Mouse (Mus musculus) spleen, postnatal 10 days (tissue): ENCODE data around the gene Gbgt1.
A peak's percentile ranks its signal among the peaks of the same experiment; 100 is the strongest.

Experiments used
- DNase-seq, 2 experiments: peaks; one replicate each; pipeline ENCODE4 v3.0.0; 2021 to 2022; ENCODE audit warnings: low spot score in 2 of 2

Gbgt1 gene

DNA sequence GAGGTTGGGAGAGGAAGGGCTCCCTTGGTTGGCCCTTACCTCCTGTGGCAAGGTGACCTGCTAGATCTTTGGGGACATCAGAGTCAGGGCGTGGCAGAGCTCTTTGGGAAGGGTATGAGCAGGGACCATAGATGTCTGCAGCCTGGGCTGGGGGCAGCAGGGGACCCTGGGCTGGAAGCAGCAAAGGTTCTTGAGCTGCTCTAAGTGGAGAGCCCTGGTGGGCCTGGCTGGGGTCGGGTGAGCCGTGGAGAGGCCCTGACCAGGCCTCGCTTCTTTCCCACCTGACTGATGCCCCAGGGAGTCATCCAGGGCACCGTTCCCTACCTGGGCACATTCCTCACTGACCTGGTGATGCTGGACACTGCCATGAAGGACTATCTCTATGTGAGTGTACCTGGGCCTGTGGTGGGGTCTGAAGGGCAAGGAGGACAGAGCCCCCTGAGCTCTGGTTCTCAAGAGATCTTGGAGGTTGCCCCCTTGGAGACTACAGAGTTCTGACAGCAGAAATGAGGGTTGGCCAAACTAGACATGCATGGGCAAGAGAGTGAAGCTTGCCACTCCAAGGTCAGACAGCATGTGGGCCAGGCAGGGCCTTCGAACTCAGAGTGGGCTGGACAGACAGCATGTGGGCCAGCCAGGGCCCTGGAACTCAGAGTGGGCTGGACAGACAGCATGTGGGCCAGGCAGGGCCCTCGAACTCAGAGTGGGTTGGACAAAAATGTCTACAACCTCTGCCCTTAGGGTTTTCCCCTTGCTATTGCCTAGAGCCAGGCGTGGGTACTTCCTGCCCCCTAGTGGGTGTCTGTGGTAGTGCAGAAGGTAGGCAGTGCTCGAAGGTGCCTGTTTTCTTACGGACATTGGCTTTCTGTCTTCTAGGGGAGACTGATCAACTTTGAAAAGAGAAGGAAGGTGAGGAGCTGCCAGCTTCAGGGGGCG lies 50.8 kb downstream of the Gbgt1 start:
- DNase-seq = peak; percentile 82 to 90

DNA sequence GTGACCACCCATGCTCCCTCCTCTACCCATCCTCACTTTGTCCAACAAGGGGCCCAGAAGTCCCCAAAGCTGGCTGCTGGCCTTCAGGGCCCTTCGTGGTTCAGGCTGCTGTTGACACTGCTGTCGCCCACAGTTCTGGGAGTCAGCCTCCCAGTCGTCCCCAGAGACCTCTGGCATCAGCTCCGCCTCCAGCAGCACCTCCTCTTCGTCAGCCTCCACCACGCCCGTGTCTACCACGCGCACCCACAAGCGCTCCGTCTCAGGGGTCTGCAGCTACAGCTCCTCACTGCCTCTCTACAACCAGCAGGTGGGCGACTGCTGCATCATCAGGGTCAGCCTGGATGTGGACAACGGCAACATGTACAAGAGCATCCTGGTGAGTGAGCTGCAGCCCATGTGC lies 52.5 kb downstream of the Gbgt1 start:
- DNase-seq = no peak

DNA sequence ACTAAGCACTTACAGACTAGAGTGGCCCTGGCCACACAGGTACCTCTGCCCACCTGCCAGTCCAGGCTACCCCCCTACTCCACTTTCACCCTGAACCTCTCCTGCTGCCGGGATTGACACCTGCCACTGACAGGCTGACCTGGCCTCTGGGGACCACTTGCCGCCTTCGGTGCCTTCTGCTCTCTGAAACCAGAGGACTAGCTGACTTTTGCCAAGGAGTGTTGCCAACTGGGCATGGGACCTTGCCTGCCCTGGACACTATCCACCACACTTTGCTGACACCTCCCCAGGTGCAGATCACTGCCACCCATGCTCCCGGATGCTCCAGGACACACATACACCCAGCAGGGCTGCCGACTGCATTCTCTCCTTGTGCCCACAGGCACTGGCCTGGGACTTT lies 55.6 kb downstream of the Gbgt1 start:
- no peak for DNase-seq
